Mouse (Mus musculus) stomach, embryonic 14.5 days (tissue): Measurements from ENCODE around the gene Tmem235. TPM values are rescaled to one million over a fixed set of nuclear protein-coding genes. Genes with fewer than 3 reads are reported as not detected.
"Not testable (repeated sequence)": the region's sequence is repeated elsewhere in the genome, so short reads cannot be mapped to it uniquely, and the experiment has no call there.

Source experiments
- ATAC-seq: fragments of 200-750 bp; cut with Nextera tagmentation; 2 replicates; pipeline ENCODE4 v1.8.0; 2017; ENCODE audit warnings: low read depth, moderate TSS enrichment; ENCODE audit not compliant: insufficient number of reproducible peaks, insufficient read depth, low FRiP score
- H3K27ac ChIP-seq: fragments of 300-500 bp; sonication (generic); 2 replicates; pipeline ENCODE4 v1.5.1; 2014; ENCODE audit warnings: mild to moderate bottlenecking, low read length, moderate library complexity, mixed read lengths
- H3K27me3 ChIP-seq: fragments of 300-500 bp; sonication (generic); 2 replicates; pipeline ENCODE4 v1.6.1; 2014; ENCODE audit warnings: low read length, control low read depth, mixed read lengths; ENCODE audit not compliant: control insufficient read depth, insufficient read depth
- H3K36me3 ChIP-seq: fragments of 300-500 bp; sonication (generic); 2 replicates; pipeline ENCODE4 v1.6.1; 2014; ENCODE audit warnings: mild to moderate bottlenecking, control low read depth, low read length, moderate library complexity, mixed read lengths; ENCODE audit not compliant: control insufficient read depth, insufficient read depth
- H3K4me1 ChIP-seq: fragments of 300-500 bp; sonication (generic); 2 replicates; pipeline ENCODE4 v1.6.1; 2014; ENCODE audit warnings: low read length, control low read depth, mixed read lengths; ENCODE audit not compliant: control insufficient read depth, insufficient read depth
- H3K4me2 ChIP-seq: fragments of 300-500 bp; sonication (generic); replicated peaks from 2 replicates; pipeline ENCODE4 v1.6.1; 2014; ENCODE audit warnings: low read depth, low read length, control low read depth
- H3K4me3 ChIP-seq: fragments of 300-500 bp; sonication (generic); 2 replicates; pipeline ENCODE4 v1.5.1; 2014; ENCODE audit warnings: low read depth, low read length, control low read depth
- H3K9ac ChIP-seq: fragments of 300-500 bp; sonication (generic); replicated peaks from 2 replicates; pipeline ENCODE4 v1.6.1; 2014; ENCODE audit warnings: low read depth, mild to moderate bottlenecking, control low read depth, low read length, moderate library complexity, mixed read lengths
- H3K9me3 ChIP-seq: fragments of 300-500 bp; sonication (generic); 2 replicates; pipeline ENCODE4 v1.6.1; 2016; ENCODE audit warnings: low read depth, low read length, control low read depth; ENCODE audit not compliant: control insufficient read depth
- WGBS: fragments of 180-500 bp; shearing (Covaris S2); extraction: QIAGEN DNeasy Blood & Tissue Kit; methylation state at CpG from one replicate; pipeline ENCODE4 v1.1.7; 2014; 5-methylcytosine and 5-hydroxymethylcytosine counted together
- polyA plus RNA-seq: library from polyadenylated mRNA; unstranded; fragments of >200 nt; fragmentation: Nextera tagmentation; extraction: Ambion mirVana; gene quantifications from 2 replicates; pipeline ENCODE4 v1.2.1, GENCODE M21; 2014

Gene Tmem235
- polyA plus RNA-seq, 1 experiment from 2014 or later, result not detected

DNA sequence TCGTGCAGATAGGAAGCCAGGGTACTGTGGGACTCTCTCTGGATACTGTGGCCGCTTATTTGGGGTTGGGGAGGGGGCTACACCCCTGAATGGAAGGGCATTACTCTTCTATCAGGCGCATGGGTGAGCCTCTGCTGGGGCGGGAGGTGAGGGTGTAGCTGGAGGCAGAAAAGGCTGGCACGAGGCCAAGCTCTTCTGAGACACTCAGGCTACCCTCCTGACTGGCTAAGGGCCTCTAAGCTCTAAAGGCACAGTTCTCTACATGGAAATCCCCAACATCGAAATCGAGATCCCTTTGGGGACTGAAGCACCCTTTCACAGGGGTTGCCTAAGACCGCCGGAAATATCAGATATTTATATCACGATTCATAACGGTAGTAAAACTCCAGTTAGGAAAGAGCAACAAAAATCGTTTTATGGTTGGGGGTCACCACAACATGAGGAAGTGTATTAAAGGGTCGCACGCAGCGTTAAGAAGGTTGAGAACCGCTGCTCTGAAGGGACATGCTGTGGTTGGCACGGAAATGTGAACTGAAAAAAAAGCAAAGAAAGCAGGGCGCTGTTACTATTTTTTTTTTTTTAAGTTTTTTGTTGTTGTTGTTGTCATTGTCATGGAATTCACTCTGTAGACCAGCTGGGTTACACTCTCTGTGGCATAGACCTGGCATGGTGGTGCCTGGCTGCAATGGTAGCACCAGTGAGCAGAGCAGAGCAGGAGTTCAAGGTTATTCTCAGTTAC is 32.2 kb upstream of the Tmem235 start:
- H3K36me3 ChIP-seq, result no peaks in the 10 kb centered on the region; the same call in 1 of the 2 replicates
- no peak overlapping the region for H3K4me2 ChIP-seq
- no peak overlapping the region for H3K4me3 ChIP-seq
- H3K27ac ChIP-seq, result peak overlapping the region; percentile 69; the same call in 1 of the 2 replicates
- H3K4me1 ChIP-seq, result peaks cover 51% of the 10 kb centered on the region
- no peak for ATAC-seq
- H3K9me3 ChIP-seq, result no peaks in the 10 kb centered on the region
- H3K9ac ChIP-seq, result no peak overlapping the region
- no peaks in the 10 kb centered on the region for H3K27me3 ChIP-seq
- WGBS, result 65% methylated on average over 18 of the region's 18 CpGs

DNA sequence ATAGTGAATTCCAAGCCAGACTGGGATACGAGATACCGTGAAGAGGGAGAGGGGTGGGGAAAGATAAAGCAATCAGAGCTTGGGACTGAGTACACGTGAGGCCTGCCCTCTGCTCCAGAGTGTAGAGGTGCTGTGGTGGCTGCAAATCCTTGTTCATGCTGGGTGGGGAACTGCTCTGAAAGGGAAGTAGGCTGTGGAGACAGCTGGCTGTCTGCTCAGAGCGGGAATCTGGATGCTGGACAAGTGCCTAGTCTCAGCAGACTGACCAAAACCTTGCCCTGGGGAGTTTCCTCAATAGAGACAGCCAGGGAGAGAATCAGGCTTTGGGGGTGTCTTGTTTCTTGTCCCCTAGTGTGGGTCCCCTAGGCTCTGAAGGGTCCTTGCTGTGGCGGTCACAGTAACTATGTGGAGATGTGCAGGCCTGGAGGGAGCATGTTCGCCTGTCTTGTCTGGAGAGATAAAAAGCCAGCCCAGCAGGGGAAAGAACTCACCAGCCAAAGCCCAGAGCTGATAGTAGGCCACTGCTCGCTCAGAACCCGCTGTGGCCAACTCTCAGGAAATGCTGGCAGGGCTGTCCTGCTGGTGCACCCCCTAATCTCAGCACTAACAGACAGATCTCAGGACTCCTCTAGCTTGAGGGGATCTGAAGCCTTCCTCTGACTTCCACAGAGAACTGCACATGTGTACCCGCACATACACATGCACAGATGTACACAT is 31.5 kb upstream of the Tmem235 start:
- Histone ChIP-seq H3K4me3 (no peak overlapping the region), H3K4me2 (no peak overlapping the region), H3K27me3 (no peaks in the 10 kb centered on the region), H3K36me3 (no peaks in the 10 kb centered on the region), H3K27ac (peak overlapping the region; percentile 69), H3K9me3 (no peaks in the 10 kb centered on the region), H3K9ac (no peak overlapping the region), H3K4me1 (peaks cover 43% of the 10 kb centered on the region)
- 38% methylated on average over 9 of the region's 9 CpGs for WGBS
- peak; percentile 34; the same call in 1 of the 2 replicates for ATAC-seq

DNA sequence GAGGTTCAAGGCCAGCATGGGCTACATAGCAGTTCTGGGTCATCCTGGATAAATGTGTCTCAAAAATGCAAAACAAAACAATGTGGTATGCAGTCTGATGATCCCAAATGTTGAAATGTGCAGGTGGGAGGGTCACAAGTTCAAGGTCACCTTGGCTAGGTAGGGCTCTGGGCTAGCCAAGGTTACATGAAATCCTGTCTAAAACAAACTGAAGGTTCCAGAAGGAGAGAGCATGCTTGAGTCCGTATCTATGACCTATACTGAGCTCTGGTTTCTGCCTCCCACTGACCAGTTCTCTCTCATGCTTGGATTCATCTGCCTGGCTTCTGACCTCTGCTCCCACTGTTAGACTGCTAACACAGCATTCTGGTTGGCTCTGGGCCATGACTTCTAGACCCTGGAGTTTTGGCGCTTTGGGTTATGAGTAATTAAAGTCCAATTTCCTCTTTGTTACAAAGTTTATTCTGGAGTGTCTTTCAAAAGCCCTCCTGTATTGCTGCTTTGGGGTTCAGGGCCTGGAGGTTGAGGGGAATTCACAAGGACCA is 30.8 kb upstream of the Tmem235 start:
- H3K4me3 ChIP-seq, result no peak overlapping the region
- no peaks in the 10 kb centered on the region for H3K36me3 ChIP-seq
- peaks cover 39% of the 10 kb centered on the region for H3K4me1 ChIP-seq
- WGBS, result 54% methylated on average over 2 of the region's 2 CpGs
- no peak overlapping the region for H3K4me2 ChIP-seq
- H3K9me3 ChIP-seq, result no peaks in the 10 kb centered on the region
- no peaks in the 10 kb centered on the region for H3K27me3 ChIP-seq
- peak overlapping the region; percentile 69; the same call in 1 of the 2 replicates for H3K27ac ChIP-seq
- no peak for ATAC-seq
- H3K9ac ChIP-seq, result no peak overlapping the region

DNA sequence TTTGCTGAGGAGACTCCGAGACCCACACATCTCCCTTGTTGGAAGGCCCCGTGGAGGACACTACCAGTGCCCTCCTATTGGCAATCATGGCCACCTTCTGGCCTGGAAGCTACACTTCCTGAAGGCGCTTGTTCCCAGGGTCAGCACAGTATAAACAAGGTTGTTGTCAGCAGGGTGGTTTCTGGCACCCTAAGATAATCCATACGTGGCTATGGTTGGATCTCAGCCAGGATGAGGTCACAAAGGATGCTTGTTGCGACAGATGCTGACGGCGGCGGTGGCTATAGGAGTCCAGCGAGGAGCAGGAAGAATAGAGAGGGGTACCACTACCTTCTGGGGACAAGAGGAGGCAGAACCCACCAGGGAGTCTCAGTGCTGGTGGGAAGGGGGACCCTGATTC is 30.2 kb upstream of the Tmem235 start:
- WGBS, result 69% methylated on average over 9 of the region's 9 CpGs
- no peaks in the 10 kb centered on the region for H3K36me3 ChIP-seq
- ATAC-seq, result no peak
- no peaks in the 10 kb centered on the region for H3K9me3 ChIP-seq
- H3K9ac ChIP-seq, result no peak overlapping the region
- H3K4me3 ChIP-seq, result no peak overlapping the region
- no peaks in the 10 kb centered on the region for H3K27me3 ChIP-seq
- H3K4me1 ChIP-seq, result peaks cover 35% of the 10 kb centered on the region
- no peak overlapping the region for H3K4me2 ChIP-seq
- no peak overlapping the region for H3K27ac ChIP-seq

DNA sequence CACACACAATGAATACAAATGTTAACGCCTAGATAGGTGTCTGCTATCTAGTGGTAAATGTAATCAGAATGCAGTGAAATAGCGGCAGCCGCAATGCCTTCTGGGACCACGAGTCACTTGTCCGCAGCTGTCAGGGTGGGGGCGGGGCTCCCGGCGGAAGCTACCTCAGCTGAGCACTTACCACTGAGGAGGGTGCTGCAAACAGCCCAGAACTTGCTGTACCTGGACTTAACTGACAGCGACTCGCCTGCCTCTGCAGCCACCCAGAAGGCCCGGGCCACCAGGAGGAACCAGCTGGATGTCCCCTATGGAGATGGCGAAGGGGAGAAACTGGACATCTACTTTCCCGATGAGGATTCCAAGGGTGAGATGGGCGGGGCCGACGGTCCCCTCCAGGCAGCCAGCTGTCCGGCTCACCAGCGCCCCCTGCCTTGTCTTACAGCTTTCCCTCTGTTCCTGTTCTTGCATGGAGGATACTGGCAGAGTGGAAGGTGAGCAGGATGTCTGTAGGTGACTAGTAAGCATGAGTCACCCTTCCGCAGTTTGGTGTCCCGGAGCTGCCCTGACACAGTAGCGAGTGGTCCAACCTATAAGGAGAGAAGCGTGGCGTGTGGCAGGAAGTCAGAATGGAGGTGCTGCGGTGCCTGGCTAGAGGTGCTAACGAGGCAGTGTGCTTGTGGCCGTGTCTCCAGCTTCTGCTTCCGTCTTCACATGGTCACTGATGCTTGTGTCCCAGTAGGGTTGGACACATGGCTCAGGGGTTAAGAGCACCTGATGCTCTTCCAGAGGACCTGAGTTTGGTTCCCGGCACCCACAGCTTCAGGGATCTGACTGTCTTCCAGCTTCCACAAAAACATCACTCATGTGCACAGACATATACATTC is 28.2 kb upstream of the Tmem235 start:
- H3K9ac ChIP-seq, result no peak overlapping the region

DNA sequence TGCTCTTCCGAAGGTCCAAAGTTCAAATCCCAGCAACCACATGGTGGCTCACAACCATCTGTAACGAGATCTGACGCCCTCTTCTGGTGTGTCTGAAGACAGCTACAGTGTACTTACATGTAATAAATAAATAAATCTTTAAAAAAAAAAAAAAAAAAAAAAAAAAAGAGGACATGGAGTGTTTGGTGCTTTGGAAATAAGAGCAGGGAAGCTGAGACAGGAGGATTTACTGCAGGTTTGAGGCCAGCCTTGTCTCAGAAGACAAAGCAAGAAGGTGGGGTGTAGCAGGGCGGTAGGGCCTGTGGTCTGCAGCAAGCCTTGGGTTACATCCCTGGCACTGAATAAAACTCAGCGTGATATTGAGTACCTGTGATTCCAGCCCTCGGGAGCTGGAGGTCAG is 27.0 kb upstream of the Tmem235 start:
- WGBS, result 93% methylated on average over 4 of the region's 6 CpGs
- H3K4me3 ChIP-seq, H3K9me3 ChIP-seq, H3K27me3 ChIP-seq, H3K4me2 ChIP-seq, H3K36me3 ChIP-seq, H3K9ac ChIP-seq, H3K27ac ChIP-seq, ATAC-seq: not testable (repeated sequence)
- H3K4me1 ChIP-seq, result peaks cover 11% of the 10 kb centered on the region

More for the DNA sequence above, 28.2 kb upstream of the Tmem235 start:
- Histone ChIP-seq H3K27me3 (no peaks in the 10 kb centered on the region), H3K4me2 (peak overlapping the region; percentile 35), H3K9me3 (no peaks in the 10 kb centered on the region), H3K27ac (no peak overlapping the region), H3K36me3 (no peaks in the 10 kb centered on the region), H3K4me3 (peak overlapping the region; percentile 14), H3K4me1 (peaks cover 21% of the 10 kb centered on the region)
- ATAC-seq, result peak; percentile 35; the same call in 1 of the 2 replicates
- 20% methylated on average over 28 of the region's 28 CpGs for WGBS

DNA sequence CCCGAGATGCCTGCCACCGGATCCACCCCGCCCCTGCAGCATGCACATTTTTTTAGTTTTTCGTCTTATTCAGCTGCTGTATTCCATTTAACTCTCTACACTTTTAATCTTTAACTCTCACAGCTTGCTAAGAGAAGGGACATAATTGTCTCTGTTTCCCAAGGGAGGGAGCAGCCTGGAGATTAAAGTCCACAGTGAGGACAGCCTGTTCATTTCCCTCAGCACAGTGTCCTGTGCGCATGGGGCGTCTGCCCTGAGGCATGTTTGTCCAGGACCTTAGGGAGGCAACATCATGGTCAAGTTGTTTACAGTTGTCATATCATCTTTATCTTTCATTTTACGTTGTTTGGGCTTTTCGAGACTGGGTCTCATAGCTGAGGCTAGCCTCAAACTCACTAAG is 26.5 kb upstream of the Tmem235 start:
- no peak for ATAC-seq
- H3K36me3 ChIP-seq, result no peaks in the 10 kb centered on the region
- no peak overlapping the region for H3K4me2 ChIP-seq
- H3K27ac ChIP-seq, result no peak overlapping the region
- no peaks in the 10 kb centered on the region for H3K9me3 ChIP-seq
- peaks cover 5% of the 10 kb centered on the region; the same call in 1 of the 2 replicates for H3K4me1 ChIP-seq
- H3K4me3 ChIP-seq, result no peak overlapping the region
- no peak overlapping the region for H3K9ac ChIP-seq
- WGBS, result 84% methylated on average over 8 of the region's 8 CpGs
- H3K27me3 ChIP-seq, result no peaks in the 10 kb centered on the region

DNA sequence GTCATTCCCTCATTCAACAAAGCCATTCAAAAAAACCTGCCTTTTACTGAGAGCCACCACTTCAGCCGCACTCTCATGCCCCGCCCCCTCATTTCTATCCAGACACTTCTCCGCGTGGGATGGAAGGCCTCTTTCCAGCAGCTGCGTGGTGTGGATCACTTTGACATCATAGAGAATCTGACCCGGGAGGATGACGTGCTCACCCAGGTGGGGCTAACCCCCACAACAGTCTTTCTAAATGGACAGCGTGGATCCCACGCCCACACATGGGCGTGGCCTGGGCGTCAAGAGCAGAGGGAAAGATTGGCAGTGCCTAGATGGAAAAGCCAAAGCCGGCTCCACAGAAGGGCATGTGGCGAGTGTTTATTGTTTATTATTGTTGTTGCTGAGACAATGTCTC is 24.2 kb upstream of the Tmem235 start:
- Histone ChIP-seq H3K9me3 (no peaks in the 10 kb centered on the region), H3K9ac (no peak overlapping the region), H3K4me3 (no peak overlapping the region), H3K4me1 (no peaks in the 10 kb centered on the region), H3K36me3 (no peaks in the 10 kb centered on the region), H3K4me2 (peak overlapping the region; percentile 29; the same call in 1 of the 2 replicates), H3K27ac (no peak overlapping the region), H3K27me3 (no peaks in the 10 kb centered on the region)
- WGBS, result 29% methylated on average over 13 of the region's 13 CpGs
- ATAC-seq, result no peak
